Mouse (Mus musculus) kidney, postnatal 0 days (tissue): Measurements from ENCODE around the gene Scnn1a. TPM values are rescaled to one million over a fixed set of nuclear protein-coding genes. Genes with fewer than 3 reads are reported as not detected.
A peak's percentile ranks its signal among the peaks of the same experiment; 100 is the strongest.
"Not testable (repeated sequence)": the region's sequence is repeated elsewhere in the genome, so short reads cannot be mapped to it uniquely, and the experiment has no call there.

ENCODE experiments used
- ATAC-seq: fragments of 200-750 bp; cut with Nextera tagmentation; replicated peaks from 2 replicates; pipeline ENCODE4 v1.8.0; 2017; ENCODE audit warnings: low read depth, moderate number of reproducible peaks, moderate TSS enrichment, moderate library complexity; ENCODE audit not compliant: low FRiP score
- DNase-seq: peaks from one replicate; pipeline ENCODE4 v3.0.0-alpha.2; 2016; ENCODE audit warnings: low spot score
- H3K27ac ChIP-seq: fragments of 300-500 bp; sonication (generic); 2 replicates; pipeline ENCODE4 v1.5.1; 2014; ENCODE audit warnings: mild to moderate bottlenecking
- H3K27me3 ChIP-seq: fragments of 300-500 bp; sonication (generic); 2 replicates; pipeline ENCODE4 v1.6.1; 2014; ENCODE audit warnings: low read length, mixed read lengths; ENCODE audit not compliant: insufficient read depth
- H3K36me3 ChIP-seq: fragments of 300-500 bp; sonication (generic); 2 replicates; pipeline ENCODE4 v1.6.1; 2014; ENCODE audit warnings: low read length, mixed read lengths; ENCODE audit not compliant: insufficient read depth
- H3K4me1 ChIP-seq: fragments of 300-500 bp; sonication (generic); replicated peaks from 2 replicates; pipeline ENCODE4 v1.6.1; 2014; ENCODE audit warnings: antibody characterized with exemption, low read length, mixed read lengths; ENCODE audit not compliant: insufficient read depth
- H3K4me2 ChIP-seq: fragments of 300-500 bp; sonication (generic); 2 replicates; pipeline ENCODE4 v1.6.1; 2014; ENCODE audit warnings: mild to moderate bottlenecking, low read length, moderate library complexity, mixed read lengths
- H3K4me3 ChIP-seq: fragments of 300-500 bp; sonication (generic); replicated peaks from 2 replicates; pipeline ENCODE4 v1.5.1; 2014; ENCODE audit warnings: low read depth, low read length
- H3K9ac ChIP-seq: fragments of 300-500 bp; sonication (generic); 2 replicates; pipeline ENCODE4 v1.6.1; 2014; ENCODE audit warnings: low read depth, low read length
- H3K9me3 ChIP-seq: fragments of 300-500 bp; sonication (generic); replicated peaks from 2 replicates; pipeline ENCODE4 v1.6.1; 2016; ENCODE audit warnings: low read length, inconsistent platforms, mixed read lengths
- CTCF ChIP-seq: IDR thresholded peaks from 2 replicates; pipeline ENCODE4 v1.5.1; 2016; ENCODE audit warnings: antibody characterized with exemption, low read depth, mild to moderate bottlenecking, moderate library complexity
- WGBS: fragments of 180-500 bp; shearing (Covaris S2); extraction: QIAGEN DNeasy Blood & Tissue Kit; methylation state at CpG from one replicate; pipeline ENCODE4 v1.1.7; 2014; 5-methylcytosine and 5-hydroxymethylcytosine counted together
- polyA plus RNA-seq: library from polyadenylated mRNA; unstranded; fragments of >200 nt; fragmentation: Nextera tagmentation; extraction: Ambion mirVana; gene quantifications from 2 replicates; pipeline ENCODE4 v1.2.1, GENCODE M21; 2015

Gene Scnn1a
- polyA plus RNA-seq, result 19.9 and 22.7 TPM in 2 replicates

GRCm38 (mm10) chr6:125320323-125320722 lies at the start of gene Scnn1a:
TSS of gene Scnn1a (plus strand) at chr6:125320659.
- no peaks in the 10 kb centered on the region for H3K4me1 ChIP-seq
- peak; percentile 73 for ATAC-seq
- peak within 1 kb of the TSS; percentile 19; the same call in 1 of the 2 replicates for H3K4me3 ChIP-seq
- H3K9me3 ChIP-seq, result no peaks in the 10 kb centered on the region
- no peak within 1 kb of the TSS for H3K9ac ChIP-seq
- no peaks in the 10 kb centered on the region for H3K27me3 ChIP-seq
- no peaks in the 10 kb centered on the region for H3K36me3 ChIP-seq
- TF ChIP-seq CTCF, result no peak
- peak within 1 kb of the TSS; percentile 80 for H3K27ac ChIP-seq
- 95% methylated on average over 1 of the region's 1 CpGs for WGBS
- peak within 1 kb of the TSS; percentile 30 for H3K4me2 ChIP-seq
- DNase-seq, result no peak

GRCm38 (mm10) chr6:125271455-125272227 lies 48.8 kb upstream of the Scnn1a start:
- DNase-seq (peak; percentile 95), ATAC-seq (peak; percentile 75)
- Histone ChIP-seq H3K4me2 (peak overlapping the region; percentile 41), H3K4me3 (no peak overlapping the region), H3K9me3 (no peaks in the 10 kb centered on the region), H3K36me3 (no peaks in the 10 kb centered on the region), H3K27ac (no peak overlapping the region), H3K9ac (no peak overlapping the region), H3K27me3 (no peaks in the 10 kb centered on the region), H3K4me1 (no peaks in the 10 kb centered on the region)
- peak; percentile 97 for TF ChIP-seq CTCF
- WGBS, result 21% methylated on average over 17 of the region's 17 CpGs

GRCm38 (mm10) chr6:125272228-125272785 lies 48.2 kb upstream of the Scnn1a start:
- H3K9ac ChIP-seq, result no peak overlapping the region
- H3K36me3 ChIP-seq, result no peaks in the 10 kb centered on the region
- H3K27ac ChIP-seq, result no peak overlapping the region
- whole genome bisulfite sequencing, result 71% methylated on average over 10 of the region's 10 CpGs
- no peaks in the 10 kb centered on the region for H3K9me3 ChIP-seq
- no peak for TF ChIP-seq CTCF
- no peak overlapping the region for H3K4me3 ChIP-seq
- H3K4me1 ChIP-seq, result no peaks in the 10 kb centered on the region
- H3K4me2 ChIP-seq, result no peak overlapping the region
- no peak for DNase-seq
- H3K27me3 ChIP-seq, result no peaks in the 10 kb centered on the region
- no peak for ATAC-seq

GRCm38 (mm10) chr6:125274841-125275563 lies 45.5 kb upstream of the Scnn1a start:
- H3K4me2 ChIP-seq, result no peak overlapping the region
- ATAC-seq (no peak), DNase-seq (peak; percentile 89)
- peak; percentile 74 for TF ChIP-seq CTCF
- H3K9me3 ChIP-seq, result no peaks in the 10 kb centered on the region
- H3K9ac ChIP-seq, result no peak overlapping the region
- no peaks in the 10 kb centered on the region for H3K36me3 ChIP-seq
- 51% methylated on average over 15 of the region's 15 CpGs for WGBS
- H3K27ac ChIP-seq, result no peak overlapping the region
- H3K4me3 ChIP-seq, result no peak overlapping the region
- no peaks in the 10 kb centered on the region for H3K4me1 ChIP-seq
- no peaks in the 10 kb centered on the region for H3K27me3 ChIP-seq

- H3K4me3 ChIP-seq, result no peak overlapping the region
- no peak for ATAC-seq
- no peak overlapping the region for H3K27ac ChIP-seq
- no peak overlapping the region for H3K9ac ChIP-seq
- H3K27me3 ChIP-seq, result no peaks in the 10 kb centered on the region
- 56% methylated on average over 8 of the region's 8 CpGs for WGBS
- H3K4me2 ChIP-seq, result no peak overlapping the region
- no peak for TF ChIP-seq CTCF
- no peaks in the 10 kb centered on the region for H3K4me1 ChIP-seq
- H3K36me3 ChIP-seq, result no peaks in the 10 kb centered on the region
- no peaks in the 10 kb centered on the region for H3K9me3 ChIP-seq
- no peak for DNase-seq
Observed at GRCm38 (mm10) chr6:125279729-125280128, 40.7 kb upstream of the Scnn1a start.

GRCm38 (mm10) chr6:125282721-125283120 lies 37.7 kb upstream of the Scnn1a start:
- not testable (repeated sequence) for H3K4me2 ChIP-seq, H3K9me3 ChIP-seq, H3K4me3 ChIP-seq, DNase-seq, H3K27me3 ChIP-seq, H3K36me3 ChIP-seq, H3K27ac ChIP-seq, H3K4me1 ChIP-seq, ATAC-seq, H3K9ac ChIP-seq
- WGBS, result 96% methylated on average over 13 of the region's 13 CpGs
